Mouse (Mus musculus): ENCODE measurements around the gene Ddx56.
"Not testable (repeated sequence)": the region's sequence is repeated elsewhere in the genome, so short reads cannot be mapped to it uniquely, and the experiment has no call there.

Gene Ddx56

GRCm38 (mm10) chr11:6261434-6262082, 6.0 kb downstream of the Ddx56 start:
- DNase-seq: peak; percentile 83

GRCm38 (mm10) chr11:6259413-6259812, 8.2 kb downstream of the Ddx56 start:
- no peak for DNase-seq

DNA sequence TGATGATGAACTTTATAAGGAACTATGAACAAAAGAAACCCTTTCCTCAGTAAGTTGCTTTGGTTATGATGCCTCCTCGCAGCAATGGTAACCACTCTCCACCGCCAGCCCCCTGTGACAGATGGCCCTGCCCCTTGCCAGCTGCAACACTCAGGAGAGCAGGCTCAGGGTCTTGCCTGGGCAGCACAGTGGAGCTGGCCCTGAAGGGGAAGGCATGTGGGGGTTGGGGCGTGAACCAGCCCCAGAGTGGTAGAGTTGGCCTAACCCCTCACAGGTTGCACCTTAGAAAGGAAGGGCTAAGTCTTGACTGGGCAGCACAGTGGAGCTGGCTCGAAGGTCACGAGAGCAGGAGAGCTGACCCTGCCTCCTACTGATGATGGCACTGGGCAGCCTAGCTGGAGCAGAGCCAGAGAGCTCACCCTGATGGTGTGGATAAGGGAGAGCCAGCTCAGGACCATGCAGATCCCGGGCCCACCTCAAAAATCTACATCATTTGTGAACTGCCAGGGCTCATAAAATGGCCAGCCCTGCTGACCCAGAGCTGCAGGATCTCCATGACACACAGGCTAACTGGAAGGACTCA, 11.0 kb downstream of the Ddx56 start:
- DNase-seq: no peak

DNA sequence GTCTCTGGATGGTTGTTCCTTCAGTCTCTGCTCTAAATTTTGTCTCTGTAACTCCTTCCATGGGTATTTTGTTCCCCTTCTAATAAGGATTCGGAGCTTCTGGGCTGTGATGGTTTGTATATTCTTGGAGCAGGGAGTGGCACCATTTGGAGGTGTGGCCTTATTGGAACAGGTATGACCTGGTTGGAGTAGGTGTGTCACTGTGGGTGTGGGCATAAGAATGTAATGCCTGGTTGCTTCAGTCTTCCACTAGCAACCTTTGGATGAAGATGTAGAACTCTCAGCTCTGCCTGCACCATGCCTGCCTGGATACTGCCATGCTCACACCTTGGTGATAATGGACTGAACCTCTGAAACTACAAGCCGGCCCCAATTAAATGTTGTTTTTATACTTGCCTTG, 13.0 kb downstream of the Ddx56 start:
- not testable (repeated sequence) for DNase-seq

DNA sequence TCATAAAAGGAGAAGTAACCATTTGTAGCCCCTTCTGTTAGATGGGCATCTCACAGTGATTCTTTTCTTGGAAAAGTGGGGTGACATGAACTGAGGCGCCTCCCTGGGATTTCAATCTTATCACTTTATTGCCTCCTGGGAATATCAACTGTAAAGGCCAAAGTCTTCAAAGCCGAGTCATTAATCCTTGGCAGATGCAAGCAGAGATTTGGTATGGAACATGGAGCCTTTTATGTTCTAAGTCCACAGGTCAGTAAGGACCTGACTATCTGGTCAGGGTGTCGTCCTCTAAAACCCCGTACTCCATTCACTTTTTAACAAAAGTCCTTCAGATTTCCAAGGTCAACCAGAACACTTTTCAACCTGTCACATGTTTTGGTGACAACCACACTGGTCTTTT, 14.7 kb downstream of the Ddx56 start:
- DNase-seq: no peak

- DNase-seq: no peak
Observed at GRCm38 (mm10) chr11:6252248-6252647, 15.3 kb downstream of the Ddx56 start.

DNA sequence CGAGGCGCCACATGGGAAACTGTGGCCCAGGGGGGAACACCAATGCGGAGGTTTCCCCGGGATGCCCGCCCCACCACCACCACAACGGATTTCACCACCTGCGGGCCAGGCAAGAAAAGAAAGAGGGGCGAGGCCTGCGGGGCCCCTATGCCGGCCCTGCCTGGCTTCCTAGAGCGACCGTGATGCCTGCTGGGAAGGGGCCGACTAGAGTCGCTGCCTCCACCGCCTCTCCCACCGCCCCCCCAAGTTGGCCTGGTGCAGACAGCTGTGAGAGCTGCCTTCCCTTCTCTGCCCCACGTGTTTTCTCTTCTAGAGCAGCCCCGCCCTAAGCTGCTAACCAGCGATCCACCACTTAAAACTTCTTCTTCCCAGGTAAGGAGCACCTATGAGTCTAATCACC, 22.9 kb downstream of the Ddx56 start:
- no peak for DNase-seq

- DNase-seq: no peak
Observed at GRCm38 (mm10) chr11:6233025-6233424, 34.5 kb downstream of the Ddx56 start.

DNA sequence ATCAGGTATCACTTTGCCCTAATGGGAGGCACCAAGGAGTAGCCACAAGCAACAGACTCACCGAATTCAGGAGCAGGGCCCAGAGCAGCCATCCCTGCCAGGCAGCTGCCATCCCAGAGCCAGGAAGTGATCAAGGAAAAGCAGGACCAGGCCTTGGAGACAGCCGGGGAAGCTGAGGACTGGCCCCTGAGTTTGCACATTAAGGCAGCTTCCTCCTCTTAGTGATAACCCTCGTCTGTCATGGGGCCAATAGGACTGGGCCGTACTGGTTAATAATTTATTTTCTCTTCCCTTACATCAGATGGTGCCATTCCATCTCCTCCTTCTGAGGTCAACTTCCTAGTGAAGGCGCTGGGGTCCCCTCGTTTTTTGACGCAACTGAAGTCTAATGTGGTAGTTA, 37.6 kb downstream of the Ddx56 start, which contains the start of gene Npc1l1:
Gene Npc1l1, minus strand, starts transcription at position 132 of the 400 bp plus-strand sequence.
- DNase-seq: no peak

- DNase-seq: no peak
Observed at GRCm38 (mm10) chr11:6224541-6225229, 42.9 kb downstream of the Ddx56 start.

DNA sequence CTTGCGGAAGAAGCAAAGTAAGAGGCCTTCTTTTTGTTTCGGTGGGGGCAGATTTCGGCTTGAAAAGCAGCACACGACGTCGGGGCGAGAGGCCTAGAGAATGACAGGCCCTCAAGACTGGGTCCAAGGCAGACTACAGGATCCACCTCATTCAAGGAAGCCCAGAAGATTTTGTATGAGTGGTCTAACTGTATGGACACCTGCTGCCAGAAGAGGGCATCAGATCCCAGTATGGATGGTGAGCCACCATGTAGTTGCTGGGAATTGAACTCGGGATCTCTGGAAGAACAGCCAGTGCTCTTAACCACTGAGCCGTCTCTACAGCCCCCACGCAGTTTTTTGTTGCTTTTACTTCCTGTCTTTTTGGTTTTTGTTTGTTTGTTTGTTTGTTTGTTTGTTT, 45.4 kb downstream of the Ddx56 start:
- DNase-seq: no peak

DNA sequence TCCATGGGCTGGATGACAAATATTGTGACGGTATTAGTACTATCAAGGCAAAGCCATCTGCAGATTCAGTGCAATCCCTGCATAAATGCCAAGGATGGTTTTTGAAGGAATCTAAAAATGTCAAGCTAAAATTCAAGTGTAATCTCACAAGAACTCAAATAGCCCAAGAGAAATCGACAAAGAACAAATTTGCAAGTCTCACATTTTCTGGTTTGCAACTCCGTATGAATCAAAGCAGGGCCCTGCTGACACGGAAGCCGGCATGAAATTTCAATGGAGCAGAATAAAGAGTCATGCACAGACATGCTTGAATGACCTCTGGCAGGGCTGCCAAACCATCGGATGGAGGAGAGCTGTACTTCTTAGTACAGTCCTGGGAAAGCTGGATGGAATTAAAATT, 47.6 kb downstream of the Ddx56 start:
- DNase-seq: no peak

GRCm38 (mm10) chr11:6218189-6218896, 49.2 kb downstream of the Ddx56 start:
- no peak for DNase-seq

DNA sequence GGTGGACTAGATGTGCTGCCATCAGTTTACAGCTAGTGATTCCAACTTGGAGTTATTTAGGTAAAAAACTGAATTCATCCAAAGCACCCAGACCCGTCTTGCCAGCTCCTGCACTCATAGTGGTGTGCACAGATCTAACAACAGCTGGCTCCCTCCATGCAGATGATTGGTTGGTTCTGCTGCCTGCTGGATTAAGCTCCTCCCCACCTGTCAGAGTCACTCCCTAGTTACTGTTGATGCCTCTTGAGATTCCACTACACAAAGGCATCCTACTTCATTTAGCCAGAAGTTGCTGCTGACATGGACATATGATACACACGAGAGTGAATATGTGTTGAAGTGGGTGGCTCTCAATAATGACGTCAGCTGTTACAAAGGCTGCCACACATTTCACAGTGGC, 50.7 kb downstream of the Ddx56 start:
- DNase-seq: no peak
